Mouse (Mus musculus): ENCODE data around the gene 2510009E07Rik. TPM values are rescaled to one million over a fixed set of nuclear protein-coding genes. Genes with fewer than 3 reads are reported as not detected.

2510009E07Rik gene
- polyA plus RNA-seq (2012; rRNA removed) (1.5 and 1.6 TPM in 2 replicates), polyA plus RNA-seq (2014; fragmentation: Nextera tagmentation; extraction: Ambion mirVana) (1.9 and 2.1 TPM in 2 replicates)

DNA sequence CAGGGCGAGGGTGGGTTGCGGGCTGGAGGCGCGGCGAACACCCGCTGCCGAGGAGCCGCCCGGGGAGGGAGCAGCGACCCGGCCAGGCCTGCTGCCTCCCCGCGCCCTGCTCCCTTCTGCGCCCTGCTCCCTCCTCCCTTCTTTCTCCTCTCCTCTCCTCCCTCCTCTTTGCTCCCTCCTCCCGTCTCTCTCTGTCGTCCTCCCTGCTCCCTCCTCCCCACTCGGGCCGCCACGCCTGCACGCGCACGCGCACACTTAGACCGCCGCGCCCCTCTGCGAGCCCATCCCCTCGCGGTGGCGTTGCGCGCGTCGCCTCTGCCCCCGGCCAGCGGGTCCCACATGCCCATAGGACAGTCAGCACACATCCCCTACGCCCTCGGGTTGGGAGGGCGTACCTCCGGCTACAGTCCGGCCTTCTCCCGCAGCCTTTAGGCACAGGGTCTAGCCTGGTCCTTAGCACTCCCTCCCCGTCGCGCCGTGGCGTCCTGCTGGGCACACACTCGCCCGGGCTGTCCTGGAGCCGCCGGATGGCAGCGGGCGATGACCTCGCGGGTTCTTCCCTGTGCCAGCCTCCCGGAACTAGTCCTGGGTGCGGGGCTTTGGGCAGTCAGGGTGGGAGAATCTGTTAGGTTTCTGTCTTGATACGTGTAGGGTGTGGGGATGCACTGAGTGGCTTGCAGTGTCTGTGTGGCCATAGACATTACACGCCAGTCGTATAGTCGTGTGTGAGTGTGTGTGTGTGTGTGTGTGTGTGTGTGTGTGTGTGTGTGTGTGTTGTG lies at the start of gene 2510009E07Rik:
Gene 2510009E07Rik, minus strand, starts transcription at position 203 of the 779 bp plus-strand sequence.
- no peaks in the 10 kb centered on the region for H3K36me3 ChIP-seq (replicated peaks; ENCODE audit: control insufficient read depth, insufficient read depth, low read depth)
- WGBS (ENCODE audit: insufficient replicate concordance) = under 1% methylated on average over 59 of the region's 61 CpGs
- peak within 1 kb of the TSS; percentile 69 for H3K4me2 ChIP-seq (ENCODE audit: low read depth)
- no peak within 1 kb of the TSS for H3K27ac ChIP-seq
- peak; percentile 15 to 28 (median 22) for DNase-seq (ENCODE audit: low read depth in 3 of 3, low spot score in 3 of 3)
- H3K27me3 ChIP-seq (ENCODE audit: control insufficient read depth, insufficient read depth, low read length) = peaks cover 31% of the 10 kb centered on the region
- H3K9ac ChIP-seq (replicated peaks) = peak within 1 kb of the TSS; percentile 43; the same call in 1 of the 2 replicates
- no peaks in the 10 kb centered on the region for H3K9me3 ChIP-seq (ENCODE audit: control insufficient read depth, low read length)
- ATAC-seq (ENCODE audit: insufficient read depth) = peak; percentile 79
- TF ChIP-seq EP300 (IDR thresholded peaks at IDR 0.05; ENCODE audit: low read depth) (no peak), CTCF (IDR thresholded peaks at IDR 0.05; ENCODE audit: low read depth) (no peak)
- H3K4me1 ChIP-seq (replicated peaks; ENCODE audit: control insufficient read depth in 2 of 2, insufficient read depth in 2 of 2, low read length in 1 of 2) = peaks cover 0 to 5% of the 10 kb centered on the region in 2 experiments; a peak in 1 of 4 replicates
- peak within 1 kb of the TSS; percentile 46 to 57 for H3K4me3 ChIP-seq (ENCODE audit: insufficient read depth in 1 of 2, low read depth in 2 of 2, low read length in 2 of 2)

DNA sequence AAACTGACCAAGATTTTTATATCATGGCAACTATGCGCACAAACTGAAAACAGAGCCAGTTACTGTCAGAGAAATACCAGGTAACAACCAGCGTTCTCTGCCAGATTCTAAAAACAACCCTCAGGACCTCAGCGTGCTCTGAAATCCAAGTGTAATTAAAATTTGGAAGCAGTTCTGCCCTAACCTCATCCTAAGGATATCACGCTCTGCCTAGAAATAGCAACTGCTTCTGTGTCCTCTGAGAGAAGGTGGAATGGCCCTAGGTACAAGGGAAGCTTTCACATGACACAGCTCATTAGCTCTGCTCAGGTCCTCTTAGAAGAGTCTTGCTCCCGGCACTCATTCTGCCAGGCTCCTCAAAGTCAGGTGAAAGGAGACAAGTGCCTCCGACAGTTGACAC lies 48.9 kb upstream of the 2510009E07Rik start:
- TF ChIP-seq CTCF (IDR thresholded peaks at IDR 0.05; ENCODE audit: low read depth) (no peak), EP300 (IDR thresholded peaks at IDR 0.05; ENCODE audit: low read depth) (no peak)

DNA sequence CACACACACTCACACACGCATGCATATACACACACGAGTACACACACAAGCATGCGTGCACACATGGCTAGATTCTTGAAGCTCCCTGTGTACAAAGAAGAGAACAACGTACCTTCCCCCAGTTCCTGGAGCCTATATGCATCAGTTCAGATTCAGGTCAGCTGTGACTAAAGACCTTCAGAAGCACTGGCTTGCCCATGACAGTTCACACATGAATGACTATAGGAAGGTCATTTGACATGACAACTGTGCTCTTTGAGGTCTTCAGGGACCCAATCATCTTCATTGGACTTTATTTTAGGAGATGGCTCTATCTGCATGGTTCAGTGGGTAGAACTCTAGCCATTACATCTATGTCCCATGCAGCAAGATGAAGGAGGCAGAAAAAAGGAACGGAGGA lies 48.4 kb upstream of the 2510009E07Rik start:
- Histone ChIP-seq H3K9me3 (ENCODE audit: control insufficient read depth, low read length) (no peaks in the 10 kb centered on the region), H3K36me3 (replicated peaks; ENCODE audit: control insufficient read depth, insufficient read depth, low read depth) (no peaks in the 10 kb centered on the region), H3K27me3 (ENCODE audit: control insufficient read depth, insufficient read depth, low read length) (no peaks in the 10 kb centered on the region), H3K4me3 (ENCODE audit: insufficient read depth in 1 of 2, low read depth in 2 of 2, low read length in 2 of 2) (no peak overlapping the region), H3K4me2 (ENCODE audit: low read depth) (no peak overlapping the region), H3K4me1 (replicated peaks; ENCODE audit: control insufficient read depth in 2 of 2, insufficient read depth in 2 of 2, low read length in 1 of 2) (peaks cover 6 to 10% of the 10 kb centered on the region in 2 experiments; a peak in 3 of 4 replicates), H3K27ac (no peak overlapping the region), H3K9ac (replicated peaks) (no peak overlapping the region)
- DNase-seq (ENCODE audit: low read depth in 3 of 3, low spot score in 3 of 3) (no peak), ATAC-seq (ENCODE audit: insufficient read depth) (no peak)
- TF ChIP-seq EP300 (IDR thresholded peaks at IDR 0.05; ENCODE audit: low read depth) (no peak), CTCF (IDR thresholded peaks at IDR 0.05; ENCODE audit: low read depth) (no peak)
- WGBS (ENCODE audit: insufficient replicate concordance) = 70% methylated on average over 5 of the region's 5 CpGs

More for the DNA sequence above, 48.9 kb upstream of the 2510009E07Rik start:
- WGBS (ENCODE audit: insufficient replicate concordance) = 83% methylated on average over 6 of the region's 6 CpGs
- no peaks in the 10 kb centered on the region for H3K9me3 ChIP-seq (ENCODE audit: control insufficient read depth, low read length)
- no peak overlapping the region for H3K9ac ChIP-seq (replicated peaks)
- no peaks in the 10 kb centered on the region for H3K36me3 ChIP-seq (replicated peaks; ENCODE audit: control insufficient read depth, insufficient read depth, low read depth)
- ATAC-seq (ENCODE audit: insufficient read depth) = no peak
- no peak for DNase-seq (ENCODE audit: low read depth in 3 of 3, low spot score in 3 of 3)
- H3K27me3 ChIP-seq (ENCODE audit: control insufficient read depth, insufficient read depth, low read length) = no peaks in the 10 kb centered on the region
- H3K4me3 ChIP-seq (ENCODE audit: insufficient read depth in 1 of 2, low read depth in 2 of 2, low read length in 2 of 2) = no peak overlapping the region
- no peak overlapping the region for H3K4me2 ChIP-seq (ENCODE audit: low read depth)
- no peak overlapping the region for H3K27ac ChIP-seq
- peaks cover 6 to 10% of the 10 kb centered on the region in 2 experiments; a peak in 3 of 4 replicates for H3K4me1 ChIP-seq (replicated peaks; ENCODE audit: control insufficient read depth in 2 of 2, insufficient read depth in 2 of 2, low read length in 1 of 2)

DNA sequence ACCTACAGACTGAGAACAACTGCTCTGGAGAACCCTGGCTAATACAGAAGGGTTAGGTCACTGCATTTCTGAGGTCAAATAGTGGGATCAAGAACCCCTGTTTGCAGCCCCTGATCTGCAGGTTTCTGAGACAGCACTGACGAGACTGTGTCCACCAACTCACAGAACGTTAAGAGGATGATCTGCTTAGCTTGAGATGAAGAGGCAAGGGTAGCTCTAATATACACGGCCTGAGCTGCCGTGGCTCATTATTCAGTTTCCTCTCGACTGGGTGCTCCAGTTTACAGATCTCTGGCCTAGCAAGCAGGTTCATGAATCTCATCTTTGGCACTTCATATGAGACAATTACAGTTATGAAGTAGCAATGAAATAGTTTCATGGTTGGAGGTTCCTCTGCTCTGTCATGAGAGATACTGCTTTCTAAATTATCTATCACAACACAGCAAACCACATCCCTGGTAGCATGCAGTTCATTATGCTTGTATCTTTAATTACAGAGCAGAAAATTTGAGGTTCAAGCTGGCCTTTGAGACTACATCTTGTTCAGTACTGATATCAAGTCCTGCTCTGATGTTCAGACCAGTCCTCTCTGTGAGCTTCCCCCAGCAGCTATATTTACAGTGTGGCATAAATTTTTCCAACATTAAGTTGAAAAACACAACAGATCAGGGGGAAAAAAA lies 47.9 kb upstream of the 2510009E07Rik start:
- DNase-seq (ENCODE audit: low read depth in 3 of 3, low spot score in 3 of 3) (peak; percentile 9 to 23 (median 16)), ATAC-seq (ENCODE audit: insufficient read depth) (peak; percentile 85)
- WGBS (ENCODE audit: insufficient replicate concordance) = 45% methylated on average over 5 of the region's 5 CpGs
- peak overlapping the region; percentile 8 for H3K4me2 ChIP-seq (ENCODE audit: low read depth)
- TF ChIP-seq CTCF (IDR thresholded peaks at IDR 0.05; ENCODE audit: low read depth) (no peak), EP300 (IDR thresholded peaks at IDR 0.05; ENCODE audit: low read depth) (peak; percentile 83)
- H3K9ac ChIP-seq (replicated peaks) = no peak overlapping the region
- no peaks in the 10 kb centered on the region for H3K27me3 ChIP-seq (ENCODE audit: control insufficient read depth, insufficient read depth, low read length)
- no peaks in the 10 kb centered on the region for H3K36me3 ChIP-seq (replicated peaks; ENCODE audit: control insufficient read depth, insufficient read depth, low read depth)
- H3K4me1 ChIP-seq (replicated peaks; ENCODE audit: control insufficient read depth in 2 of 2, insufficient read depth in 2 of 2, low read length in 1 of 2) = peaks cover 6 to 10% of the 10 kb centered on the region in 2 experiments; a peak in 3 of 4 replicates
- H3K4me3 ChIP-seq (ENCODE audit: insufficient read depth in 1 of 2, low read depth in 2 of 2, low read length in 2 of 2) = no peak overlapping the region
- H3K9me3 ChIP-seq (ENCODE audit: control insufficient read depth, low read length) = no peaks in the 10 kb centered on the region
- peak overlapping the region; percentile 18; the same call in 1 of the 2 replicates for H3K27ac ChIP-seq

Data from liver, embryonic 14.5 days (tissue).